In the genomic region with DNA sequence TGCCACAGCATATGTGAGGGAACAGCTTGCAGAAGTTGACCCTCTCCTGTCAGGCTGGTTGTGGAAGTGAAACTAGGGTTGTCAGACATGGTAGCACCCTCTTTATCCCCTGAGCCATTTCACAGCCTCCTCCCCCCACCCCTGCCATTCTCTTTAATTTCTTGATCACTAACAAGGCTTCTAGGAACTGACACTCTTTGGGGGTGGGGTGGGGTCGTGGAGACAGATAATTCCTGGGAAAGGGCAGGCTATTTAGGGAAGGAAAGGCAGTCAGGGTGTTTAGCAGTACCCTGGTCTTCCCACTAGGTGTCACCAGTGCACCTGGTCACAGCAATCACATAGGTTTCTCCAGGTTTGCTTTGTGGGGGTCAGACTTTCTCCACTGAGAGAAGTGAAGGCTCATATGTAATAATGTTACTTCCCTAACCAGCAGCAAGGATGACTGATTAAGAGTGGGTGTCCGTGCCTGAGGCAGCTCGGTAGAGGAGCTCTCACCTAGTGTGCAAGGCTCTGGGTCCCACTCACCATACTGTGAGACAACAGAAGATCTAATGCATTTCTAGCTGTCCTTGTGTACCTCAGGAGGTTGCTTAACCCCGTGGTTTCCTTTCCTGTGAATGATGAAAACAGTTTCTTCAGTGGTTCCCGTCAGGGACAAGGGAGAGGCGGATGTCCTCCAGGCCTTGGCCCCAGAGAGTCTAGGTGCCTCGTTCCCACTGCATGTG, we compare ENCODE assay signal across 8 mouse cellular contexts. TPM values are rescaled to one million over a fixed set of nuclear protein-coding genes. Genes with fewer than 3 reads are reported as not detected.
DNase-seq lines count a peak whose midpoint lies in the region; ATAC-seq lines count a peak whose summit lies in the region.

No protein-coding gene starts in this region.

- intact Hi-C loops in heart, postnatal 10 days (cut with DNase I): loop anchor here (1.0 to 10.0 kb wide), 5 partner anchors 63 to 257 kb away; no protein-coding TSS in a partner anchor

- peak; percentile 63 for ATAC-seq in megakaryocyte progenitor cell, adult 5-6 weeks (replicated peaks; ENCODE audit: poor library complexity)

- DNase-seq in gastrocnemius, postnatal 10 days: peak; percentile 65
- DNase-seq in gastrocnemius, postnatal 25 days: no peak
- DNase-seq in adrenal gland, adult 8-10 months: peak; percentile 38
- peak; percentile 63 for DNase-seq in embryo, embryonic 9.5 days (ENCODE audit: extremely low spot score)
- DNase-seq in heart, postnatal 10 days: peak; percentile 71 to 81
- DNase-seq in left cerebral cortex, adult 18-20 months (ENCODE audit: low spot score in 2 of 2): peak; percentile 56 to 71
- peak; percentile 40 to 59 for DNase-seq in spleen, adult 18-20 months

RNA-seq across cellular contexts. Expression of a gene that starts 12.9 kb away (rescaled TPM):
- 1 to 10 TPM in 1 of 2 experiments, under 1 TPM in 1; 0.96 to 2.1 TPM for total RNA-seq in gastrocnemius, postnatal 10 days (2021)
- 1 to 10 TPM; 1.2 to 1.4 TPM for total RNA-seq in gastrocnemius, postnatal 25 days (2021)
- total RNA-seq in adrenal gland, adult 8-10 months (2022): 1 to 10 TPM; 2.0 to 5.1 (median 3.3) TPM
- 1 to 10 TPM; 2.0 to 2.6 TPM for total RNA-seq in heart, postnatal 10 days (2021)
- 1 to 10 TPM in 1 of 2 experiments, under 1 TPM in 1; 0.95 to 1.5 TPM for total RNA-seq in left cerebral cortex, adult 18-20 months (2021)
- 128 and 151 TPM in 2 replicates for total RNA-seq in megakaryocyte progenitor cell, adult 5-6 weeks (2015)
- 77.4 and 119 TPM in 2 replicates for total RNA-seq in megakaryocyte progenitor cell, adult 5-6 weeks (2017)

RNA-seq across cellular contexts. Expression of a gene that starts 48.0 kb away (rescaled TPM):
- 1 to 10 TPM; 2.3 to 2.4 TPM for total RNA-seq in gastrocnemius, postnatal 10 days (2021)
- total RNA-seq in gastrocnemius, postnatal 25 days (2021): 1 to 10 TPM in 1 of 2 experiments, under 1 TPM in 1; 0.38 to 1.1 TPM
- 1 to 10 TPM in 2 of 4 experiments, under 1 TPM in 2; 0.70 to 2.2 (median 1.4) TPM for total RNA-seq in adrenal gland, adult 8-10 months (2022)
- total RNA-seq in heart, postnatal 10 days (2021): 1 to 10 TPM; 1.3 to 1.6 TPM
- total RNA-seq in left cerebral cortex, adult 18-20 months (2021): under 1 TPM; 0.66 to 0.72 TPM
- total RNA-seq in megakaryocyte progenitor cell, adult 5-6 weeks (2015): 4.2 and 4.7 TPM in 2 replicates
- 0.98 and 1.7 TPM in 2 replicates for total RNA-seq in megakaryocyte progenitor cell, adult 5-6 weeks (2017)

RNA-seq across cellular contexts. Expression of a gene that starts 51.3 kb away (rescaled TPM):
- total RNA-seq in gastrocnemius, postnatal 10 days (2021): over 10,000 TPM; 11,172 to 13,407 TPM
- over 10,000 TPM; 18,412 to 20,409 TPM for total RNA-seq in gastrocnemius, postnatal 25 days (2021)
- total RNA-seq in adrenal gland, adult 8-10 months (2022): not detected
- total RNA-seq in heart, postnatal 10 days (2021): not detected
- total RNA-seq in left cerebral cortex, adult 18-20 months (2021): 100 to 1,000 TPM in 1 of 2 experiments, 10 to 100 TPM in 1; 91.2 to 126 TPM
- not detected in 2 replicates for total RNA-seq in megakaryocyte progenitor cell, adult 5-6 weeks (2015)
- not detected in 2 replicates for total RNA-seq in megakaryocyte progenitor cell, adult 5-6 weeks (2017)

Comparison
In these comparisons a context has a peak if more than half of its experiments do, and no peak if none do; other contexts are left out.
1. RNA of a gene that starts 12.9 kb away (total RNA-seq): 77.4 to 151 TPM in megakaryocyte progenitor cell, adult 5-6 weeks; 2.0 to 5.1 TPM in adrenal gland, adult 8-10 months, 2.0 to 2.6 TPM in heart, postnatal 10 days, 0.96 to 2.1 TPM in gastrocnemius, postnatal 10 days, 0.95 to 1.5 TPM in left cerebral cortex, adult 18-20 months and 1.2 to 1.4 TPM in gastrocnemius, postnatal 25 days; every median in the first group is over 10 times any median in the second.
2. RNA of a gene that starts 51.3 kb away (total RNA-seq): 18,412 to 20,409 TPM in gastrocnemius, postnatal 25 days and 11,172 to 13,407 TPM in gastrocnemius, postnatal 10 days; 91.2 to 126 TPM in left cerebral cortex, adult 18-20 months, not detected in heart, postnatal 10 days, not detected in adrenal gland, adult 8-10 months and not detected in megakaryocyte progenitor cell, adult 5-6 weeks; every median in the first group is over 10 times any median in the second.